Mouse (Mus musculus): ENCODE measurements around the gene Ube2g2.

DNA sequence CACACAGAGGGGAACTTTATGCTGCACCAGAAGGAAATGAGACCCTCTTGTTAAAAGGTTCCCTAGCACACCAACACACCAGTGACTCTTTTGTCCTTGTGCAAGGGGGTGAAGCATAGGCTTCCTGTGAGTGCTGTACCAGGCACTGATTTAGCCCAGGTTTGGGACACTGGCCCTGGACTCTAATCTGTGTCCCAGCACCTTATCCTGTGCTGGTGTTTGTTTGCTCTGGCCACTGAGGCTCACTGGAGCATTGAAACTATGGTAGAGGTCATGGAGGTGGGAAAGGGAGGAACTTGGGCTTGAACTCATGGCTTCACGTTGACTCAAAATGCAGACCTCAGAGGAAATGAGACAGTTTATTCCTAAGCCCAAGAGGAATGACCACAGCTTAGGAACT is 48.9 kb upstream of the Ube2g2 start:
- TF ChIP-seq POLR2A (IDR thresholded peaks at IDR 0.05; ENCODE audit: extremely low read depth, insufficient read depth, low read length) (no peak), CTCF (IDR thresholded peaks at IDR 0.05; ENCODE audit: extremely low read depth, insufficient read depth, low read length) (no peak)
